Mouse (Mus musculus) bone marrow, adult 2 months (tissue): ENCODE data around the gene Tmem230.

Experiments
- CTCF ChIP-seq: fragments of 200-500 bp; IDR thresholded peaks from 2 replicates; pipeline ENCODE4 v1.5.1; 2011; ENCODE audit warnings: low read length, control low read depth; ENCODE audit not compliant: control insufficient read depth, insufficient read depth
- POLR2A ChIP-seq: fragments of 200-500 bp; IDR thresholded peaks from 2 replicates; pipeline ENCODE4 v1.6.1; 2011; ENCODE audit warnings: low read depth, mild to moderate bottlenecking, control low read depth, low read length, borderline replicate concordance; ENCODE audit not compliant: control insufficient read depth

GRCm38 (mm10) chr2:132290808-132291207, 43.2 kb upstream of the Tmem230 start:
- TF ChIP-seq POLR2A: no peak
- no peak for TF ChIP-seq CTCF
